Mouse (Mus musculus): ENCODE data around the gene Efnb2.

Gene Efnb2

DNA sequence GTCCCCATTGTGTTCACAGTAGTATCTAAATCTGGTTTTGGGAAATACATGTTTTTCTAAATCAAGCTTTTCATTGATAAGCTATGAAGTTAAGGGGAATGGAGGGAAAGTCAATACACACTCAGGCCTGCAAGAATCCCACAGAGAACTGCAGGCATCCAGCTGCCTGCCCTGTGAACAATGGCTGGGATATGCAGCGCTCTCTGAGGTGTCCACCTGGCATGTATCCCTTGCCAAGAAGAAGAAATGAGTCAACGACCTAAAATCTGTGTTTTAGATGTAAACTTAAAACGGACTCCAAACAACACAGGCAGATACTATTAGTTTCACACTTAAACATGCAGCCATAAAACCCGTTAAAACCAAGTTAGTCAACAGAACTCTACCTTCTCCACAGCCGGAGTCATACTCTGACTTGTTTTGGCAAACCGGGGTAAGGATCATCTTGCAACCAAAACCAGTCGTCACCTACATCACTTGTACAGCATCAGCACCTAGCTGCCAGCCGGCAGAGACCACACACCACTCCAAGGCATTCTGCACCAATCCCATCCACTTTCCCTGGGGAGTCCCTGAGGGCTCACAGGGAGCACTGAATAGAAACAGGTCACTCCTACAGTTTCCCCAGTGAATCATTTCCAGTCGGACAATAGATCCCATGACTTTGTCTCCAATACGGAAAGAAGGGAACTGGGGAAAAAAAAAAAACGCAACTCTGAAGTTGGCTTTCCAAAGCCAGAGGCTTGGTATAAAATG, 16.7 kb downstream of the Efnb2 start:
- DNase-seq (ENCODE audit: low read depth, low spot score) = no peak
- H3K36me3 ChIP-seq (ENCODE audit: control insufficient read depth, insufficient read depth, low read length, poor library complexity, severe bottlenecking) = no peaks in the 10 kb centered on the region
- no peaks in the 10 kb centered on the region for H3K27me3 ChIP-seq (ENCODE audit: control insufficient read depth, insufficient read depth, low read length, poor library complexity, severe bottlenecking)

DNA sequence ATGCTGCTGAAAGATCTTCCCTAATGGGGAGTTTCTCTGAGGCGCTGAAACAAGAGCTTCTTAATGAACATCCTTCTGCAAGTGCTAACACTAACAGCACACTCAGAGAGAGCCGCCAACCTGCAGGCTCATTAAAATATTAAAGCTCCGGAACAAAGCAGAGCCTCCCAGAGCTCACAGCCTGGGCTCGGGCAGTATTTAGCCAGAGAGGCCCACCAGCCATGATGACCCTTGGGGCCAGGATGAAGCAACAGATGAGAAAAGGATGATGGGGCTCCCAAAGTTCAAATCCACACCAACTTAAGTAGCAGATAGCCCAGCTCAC, 20.8 kb downstream of the Efnb2 start:
- Histone ChIP-seq H3K27me3 (ENCODE audit: control insufficient read depth, insufficient read depth, low read length, poor library complexity, severe bottlenecking) (no peaks in the 10 kb centered on the region), H3K36me3 (ENCODE audit: control insufficient read depth, insufficient read depth, low read length, poor library complexity, severe bottlenecking) (no peaks in the 10 kb centered on the region)
- no peak for DNase-seq (ENCODE audit: low read depth, low spot score)

DNA sequence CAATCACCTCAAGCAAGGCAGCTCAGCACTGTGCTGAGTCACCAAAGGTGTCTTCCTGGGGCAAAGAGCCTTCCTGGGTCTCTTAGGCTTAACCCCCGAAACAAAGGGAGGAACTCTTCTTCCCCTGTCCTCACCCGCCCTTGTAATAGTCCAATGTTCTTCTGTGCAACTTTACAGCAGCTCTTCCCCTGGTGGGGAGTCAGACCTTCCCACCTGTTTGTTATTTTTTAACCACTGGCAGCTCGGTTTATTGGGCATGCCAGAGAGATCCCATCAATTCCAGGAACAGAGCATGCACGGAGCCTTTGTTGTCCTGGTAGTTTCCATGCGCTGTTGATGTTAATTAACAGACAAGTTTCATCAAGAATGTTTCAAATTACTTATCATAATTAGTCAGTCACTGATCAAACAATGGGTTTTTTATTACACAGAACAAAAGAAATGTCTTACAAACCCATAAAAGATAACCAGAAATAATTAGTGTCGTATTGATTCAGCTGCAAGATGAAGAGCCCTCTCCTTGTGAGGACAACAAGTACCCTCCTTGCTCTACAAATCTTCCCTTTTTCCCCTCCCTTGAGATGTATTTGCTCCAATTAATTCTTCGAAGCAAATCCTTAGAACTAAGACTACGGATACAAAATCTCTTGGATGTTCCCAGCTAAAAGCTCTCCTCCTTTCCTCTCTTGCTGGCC, 21.3 kb downstream of the Efnb2 start:
- no peak for DNase-seq (ENCODE audit: low read depth, low spot score)
- Histone ChIP-seq H3K36me3 (ENCODE audit: control insufficient read depth, insufficient read depth, low read length, poor library complexity, severe bottlenecking) (no peaks in the 10 kb centered on the region), H3K27me3 (ENCODE audit: control insufficient read depth, insufficient read depth, low read length, poor library complexity, severe bottlenecking) (no peaks in the 10 kb centered on the region)

DNA sequence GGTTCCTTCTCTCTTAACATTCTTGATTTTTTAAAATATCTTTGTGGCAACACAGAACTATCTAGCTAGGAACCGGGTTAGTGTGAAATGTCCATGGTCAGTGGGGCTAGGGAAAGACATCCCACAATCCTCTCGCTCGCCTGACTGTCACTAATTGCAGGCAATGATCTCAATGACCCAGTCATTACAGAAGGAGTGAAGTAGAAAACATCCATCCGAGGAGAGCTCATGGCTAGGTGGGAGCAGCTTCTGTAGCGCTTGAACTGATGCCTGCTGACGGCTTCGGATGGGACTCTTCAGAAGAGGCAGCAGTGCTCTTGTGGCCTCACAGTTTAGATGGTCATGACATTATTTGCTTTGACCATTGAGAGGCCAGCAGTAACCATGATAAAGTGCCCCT, 29.6 kb downstream of the Efnb2 start:
- H3K27me3 ChIP-seq (ENCODE audit: control insufficient read depth, insufficient read depth, low read length, poor library complexity, severe bottlenecking) = no peaks in the 10 kb centered on the region
- H3K36me3 ChIP-seq (ENCODE audit: control insufficient read depth, insufficient read depth, low read length, poor library complexity, severe bottlenecking) = no peaks in the 10 kb centered on the region
- DNase-seq (ENCODE audit: low read depth, low spot score) = no peak

DNA sequence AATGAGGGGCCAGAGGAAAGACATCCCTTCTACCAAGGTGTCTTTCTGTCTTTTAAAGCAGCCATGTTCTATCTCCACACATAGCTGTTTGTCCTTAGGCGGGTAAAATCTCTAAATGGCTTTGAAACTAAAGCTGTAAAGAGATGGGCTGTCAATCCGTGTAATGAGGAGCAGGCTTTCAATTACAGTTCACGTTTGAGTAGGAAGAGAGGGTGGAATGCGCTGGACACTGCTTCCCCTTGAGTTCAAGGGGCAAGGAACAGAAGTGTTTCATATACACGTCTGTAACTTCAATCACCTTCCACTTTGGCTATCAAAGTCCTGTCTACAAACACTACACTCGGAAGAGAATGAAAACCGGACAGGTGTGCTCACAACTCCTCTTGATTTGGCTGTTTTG, 37.0 kb downstream of the Efnb2 start:
- H3K36me3 ChIP-seq (ENCODE audit: control insufficient read depth, insufficient read depth, low read length, poor library complexity, severe bottlenecking) = no peaks in the 10 kb centered on the region
- DNase-seq (ENCODE audit: low read depth, low spot score) = no peak
- no peaks in the 10 kb centered on the region for H3K27me3 ChIP-seq (ENCODE audit: control insufficient read depth, insufficient read depth, low read length, poor library complexity, severe bottlenecking)

DNA sequence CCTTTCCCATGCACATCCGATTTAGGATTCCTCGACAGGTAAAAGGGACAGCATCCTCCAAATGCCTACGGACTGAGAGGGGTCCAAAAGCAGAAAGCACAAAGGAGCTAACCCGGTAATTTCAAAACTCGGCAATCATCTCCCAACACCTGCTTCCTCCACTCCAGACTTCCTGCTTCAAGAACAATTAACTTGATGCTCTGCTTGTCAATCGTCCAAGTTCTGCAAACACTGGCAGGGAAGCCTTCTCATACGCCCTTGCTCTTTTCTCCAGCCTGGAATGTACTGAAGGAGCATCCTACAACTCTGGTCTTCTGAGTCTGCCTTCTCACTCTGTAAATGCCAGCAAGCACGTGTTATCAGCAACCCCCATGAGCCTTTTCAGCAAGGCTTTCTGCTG, 37.6 kb downstream of the Efnb2 start:
- no peak for DNase-seq (ENCODE audit: low read depth, low spot score)
- H3K27me3 ChIP-seq (ENCODE audit: control insufficient read depth, insufficient read depth, low read length, poor library complexity, severe bottlenecking) = no peaks in the 10 kb centered on the region

DNA sequence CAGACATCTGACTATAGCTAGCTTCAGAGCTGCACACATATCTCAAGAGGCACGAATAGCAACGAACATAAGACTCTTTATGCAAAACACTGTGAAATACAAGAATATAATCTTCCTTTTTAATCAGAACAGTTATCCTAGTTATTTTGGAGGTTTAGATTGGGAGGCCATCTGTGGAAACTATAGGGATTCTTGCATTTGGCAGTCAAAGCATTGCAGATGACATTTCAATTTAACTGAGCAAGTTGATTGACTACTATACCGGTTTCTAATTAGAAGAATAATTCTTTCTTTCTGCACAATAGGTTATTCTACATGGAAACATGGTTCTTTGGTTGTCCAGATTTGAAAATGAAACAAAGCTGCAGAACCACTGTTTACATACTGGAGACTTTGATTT, 38.6 kb downstream of the Efnb2 start:
- Histone ChIP-seq H3K27me3 (ENCODE audit: control insufficient read depth, insufficient read depth, low read length, poor library complexity, severe bottlenecking) (no peaks in the 10 kb centered on the region), H3K36me3 (ENCODE audit: control insufficient read depth, insufficient read depth, low read length, poor library complexity, severe bottlenecking) (no peaks in the 10 kb centered on the region)
- no peak for DNase-seq (ENCODE audit: low read depth, low spot score)

More for the DNA sequence above, 37.6 kb downstream of the Efnb2 start:
- no peaks in the 10 kb centered on the region for H3K36me3 ChIP-seq (ENCODE audit: control insufficient read depth, insufficient read depth, low read length, poor library complexity, severe bottlenecking)

DNA sequence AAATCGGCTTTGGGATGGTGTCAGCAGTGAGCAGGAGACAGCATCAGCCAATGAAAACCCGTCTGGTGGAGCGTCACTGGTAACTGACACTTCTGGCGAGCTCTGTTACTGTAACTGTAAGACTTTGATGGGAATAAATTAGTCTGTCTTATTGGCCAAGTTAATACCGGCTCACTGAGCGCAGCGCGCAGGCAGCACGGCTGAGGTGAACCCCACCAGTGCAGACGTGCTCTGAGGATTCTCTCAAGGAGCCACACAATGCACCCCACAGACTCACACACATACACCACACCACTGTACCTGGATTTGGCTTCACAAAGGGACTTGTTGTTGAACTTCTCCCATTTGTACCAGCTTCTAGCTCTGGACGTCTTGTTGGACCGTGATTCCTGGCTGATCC, 39.0 kb downstream of the Efnb2 start:
- no peak for DNase-seq (ENCODE audit: low read depth, low spot score)
- Histone ChIP-seq H3K27me3 (ENCODE audit: control insufficient read depth, insufficient read depth, low read length, poor library complexity, severe bottlenecking) (no peaks in the 10 kb centered on the region), H3K36me3 (ENCODE audit: control insufficient read depth, insufficient read depth, low read length, poor library complexity, severe bottlenecking) (no peaks in the 10 kb centered on the region)

DNA sequence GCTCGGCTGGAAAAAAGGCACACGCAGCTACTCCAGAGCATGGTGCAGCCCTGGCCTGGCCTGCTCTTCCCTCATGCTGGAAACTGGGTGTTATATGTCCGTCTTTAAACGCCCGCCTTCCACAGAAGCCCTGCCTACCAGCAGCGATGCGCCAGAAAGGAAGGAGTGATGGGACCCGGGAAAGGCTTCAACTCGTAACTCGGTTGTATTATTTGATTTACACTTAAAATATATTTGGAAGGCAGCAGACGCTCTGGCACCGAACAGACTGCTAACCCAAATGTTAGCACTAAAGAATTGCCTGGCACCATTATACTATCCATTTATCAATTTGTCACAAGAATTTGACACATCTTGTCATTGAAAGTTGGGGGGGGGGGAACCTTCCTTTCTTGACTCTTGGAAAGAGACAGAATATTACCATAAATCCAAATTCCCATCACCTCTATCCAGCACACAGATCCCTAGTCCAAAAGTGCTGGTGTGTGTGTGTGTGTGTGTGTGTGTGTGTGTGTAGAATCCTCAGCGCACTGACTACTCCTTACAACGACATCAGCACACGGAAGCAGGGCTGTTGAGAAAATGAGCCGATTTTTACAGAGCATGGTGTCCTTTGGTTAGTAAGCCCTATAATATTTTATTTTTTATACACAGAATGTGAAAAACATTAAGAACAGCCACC, 39.7 kb downstream of the Efnb2 start:
- no peaks in the 10 kb centered on the region for H3K36me3 ChIP-seq (ENCODE audit: control insufficient read depth, insufficient read depth, low read length, poor library complexity, severe bottlenecking)
- no peak for DNase-seq (ENCODE audit: low read depth, low spot score)

DNA sequence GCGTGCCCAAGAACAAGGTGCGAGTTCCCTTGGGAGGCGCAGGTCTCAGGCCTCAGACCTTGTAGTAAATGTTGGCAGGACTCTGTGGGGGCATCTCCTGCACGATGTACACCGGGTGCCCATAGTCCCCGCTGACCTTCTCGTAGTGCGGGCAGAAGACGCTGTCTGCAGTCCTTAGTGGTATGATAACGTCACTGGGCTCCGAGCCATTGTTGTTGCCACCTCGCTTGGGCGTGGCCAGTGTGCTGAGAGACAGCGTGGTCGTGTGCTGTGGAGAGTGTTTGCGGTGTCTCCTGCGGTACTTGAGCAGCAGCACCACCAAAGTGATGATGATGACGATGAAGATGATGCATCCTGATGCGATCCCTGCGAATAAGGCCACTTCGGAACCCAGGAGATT, 40.5 kb downstream of the Efnb2 start:
- DNase-seq (ENCODE audit: low read depth, low spot score) = no peak
- Histone ChIP-seq H3K36me3 (ENCODE audit: control insufficient read depth, insufficient read depth, low read length, poor library complexity, severe bottlenecking) (no peaks in the 10 kb centered on the region), H3K27me3 (ENCODE audit: control insufficient read depth, insufficient read depth, low read length, poor library complexity, severe bottlenecking) (no peaks in the 10 kb centered on the region)

More for the DNA sequence above, 39.7 kb downstream of the Efnb2 start:
- H3K27me3 ChIP-seq (ENCODE audit: control insufficient read depth, insufficient read depth, low read length, poor library complexity, severe bottlenecking) = no peaks in the 10 kb centered on the region

DNA sequence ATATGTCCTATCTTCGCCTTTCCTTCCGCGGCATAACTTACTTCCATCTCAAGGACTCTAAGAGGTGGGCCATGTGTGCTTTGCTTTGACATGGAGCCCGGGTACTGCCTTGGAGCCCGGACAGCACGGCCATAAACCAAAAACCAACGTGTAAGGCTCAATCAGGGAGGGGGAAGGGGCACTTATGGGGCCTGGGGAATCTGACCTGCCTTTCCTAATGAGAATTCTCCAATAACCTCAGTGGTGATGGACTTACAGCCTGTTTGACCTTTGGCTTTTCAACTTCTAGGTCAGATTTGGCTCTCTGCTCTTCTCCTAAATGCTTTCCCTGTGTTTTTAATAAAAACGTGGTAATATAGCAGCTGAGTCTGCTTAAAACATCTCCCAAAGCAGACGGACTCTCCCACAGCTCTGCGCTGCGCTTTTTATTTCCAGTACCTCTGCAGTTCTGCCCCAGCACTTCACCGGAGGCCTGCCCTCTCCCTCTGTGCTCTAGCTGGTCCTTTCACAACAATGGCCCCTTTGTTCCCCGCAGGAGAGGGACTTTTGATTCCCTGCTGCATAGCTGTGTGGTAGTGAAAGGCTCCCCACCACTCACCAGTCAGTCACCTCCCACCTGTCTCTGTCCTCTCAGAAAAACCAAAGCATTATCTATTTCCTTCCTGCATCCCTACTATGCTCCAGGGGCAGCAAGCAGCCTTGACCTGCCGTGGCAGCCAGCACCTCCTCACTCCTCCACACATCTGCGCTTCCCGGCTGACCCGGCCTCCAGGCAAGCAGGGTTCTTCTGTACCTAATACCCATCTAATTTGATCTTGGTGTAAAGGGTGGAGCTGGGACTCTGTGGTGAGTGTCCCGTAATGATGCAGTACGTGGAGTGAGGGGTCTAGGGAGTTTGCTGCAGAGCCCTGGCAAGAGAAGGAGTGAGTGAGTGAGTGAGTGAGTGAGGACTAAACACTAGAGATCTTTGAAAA, 41.5 kb downstream of the Efnb2 start:
- DNase-seq (ENCODE audit: low read depth, low spot score) = no peak
- Histone ChIP-seq H3K36me3 (ENCODE audit: control insufficient read depth, insufficient read depth, low read length, poor library complexity, severe bottlenecking) (no peaks in the 10 kb centered on the region), H3K27me3 (ENCODE audit: control insufficient read depth, insufficient read depth, low read length, poor library complexity, severe bottlenecking) (no peaks in the 10 kb centered on the region)

DNA sequence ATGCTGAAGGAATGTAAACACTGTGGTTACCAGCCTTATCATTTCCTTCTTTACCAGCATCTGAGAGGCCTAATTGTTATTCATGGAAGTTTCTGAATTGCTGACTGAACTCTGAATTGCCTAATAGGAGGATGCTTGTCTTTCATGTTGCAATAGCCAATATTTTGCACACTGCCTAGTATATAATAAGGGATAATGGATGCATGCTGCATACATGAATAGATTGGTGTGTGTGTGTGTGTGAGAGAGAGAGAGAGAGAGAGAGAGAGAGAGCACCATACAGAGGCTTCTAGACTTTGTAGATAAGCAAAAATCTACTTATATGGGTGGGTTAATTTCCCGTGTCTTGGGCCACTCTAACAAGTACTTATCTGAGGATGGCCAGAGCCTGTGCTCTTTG, 47.2 kb downstream of the Efnb2 start:
- H3K27me3 ChIP-seq (ENCODE audit: control insufficient read depth, insufficient read depth, low read length, poor library complexity, severe bottlenecking) = no peaks in the 10 kb centered on the region
- no peak for DNase-seq (ENCODE audit: low read depth, low spot score)

DNA sequence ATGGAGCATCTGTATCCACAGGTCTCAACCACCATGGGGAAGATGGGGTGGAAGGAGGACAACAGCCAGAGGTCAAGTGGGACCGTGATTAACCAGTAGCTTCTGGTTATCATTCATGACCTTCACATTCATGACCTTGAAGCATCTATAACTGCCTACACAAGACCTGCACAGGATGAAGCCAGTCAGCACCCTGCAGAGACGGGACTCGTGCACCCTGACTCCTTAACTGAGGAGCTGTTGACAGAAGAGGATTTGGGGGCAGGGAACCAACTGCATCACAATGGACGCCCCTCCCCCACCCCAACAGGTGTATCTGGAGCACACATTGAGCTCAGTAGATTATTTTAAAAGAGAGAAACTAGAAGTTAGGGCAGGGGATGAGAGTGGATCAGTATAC, 49.1 kb downstream of the Efnb2 start:
- DNase-seq (ENCODE audit: low read depth, low spot score) = no peak
- H3K36me3 ChIP-seq (ENCODE audit: control insufficient read depth, insufficient read depth, low read length, poor library complexity, severe bottlenecking) = no peaks in the 10 kb centered on the region

More for the DNA sequence above, 47.2 kb downstream of the Efnb2 start:
- H3K36me3 ChIP-seq (ENCODE audit: control insufficient read depth, insufficient read depth, low read length, poor library complexity, severe bottlenecking) = no peaks in the 10 kb centered on the region

DNA sequence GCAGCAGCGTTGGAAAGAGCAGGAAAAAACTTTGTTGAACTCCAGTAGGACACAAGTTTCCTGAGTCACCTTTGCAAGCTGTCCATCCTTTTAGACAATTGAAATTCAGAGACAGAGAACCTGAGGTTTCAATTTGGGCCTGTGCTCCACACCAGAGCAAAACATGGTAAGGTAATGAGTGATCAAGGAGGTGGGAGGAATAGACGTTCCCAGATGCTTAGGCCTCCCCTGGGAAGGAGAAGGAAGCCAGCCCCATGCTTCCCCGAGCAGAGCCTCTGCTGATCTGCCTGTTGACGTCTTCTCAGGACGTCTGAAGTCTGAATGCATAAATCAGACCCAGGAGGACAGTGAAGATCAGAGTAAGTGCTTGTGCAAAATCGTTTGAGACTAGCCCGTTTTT, 51.3 kb downstream of the Efnb2 start:
- H3K36me3 ChIP-seq (ENCODE audit: control insufficient read depth, insufficient read depth, low read length, poor library complexity, severe bottlenecking) = no peaks in the 10 kb centered on the region
- H3K27me3 ChIP-seq (ENCODE audit: control insufficient read depth, insufficient read depth, low read length, poor library complexity, severe bottlenecking) = no peaks in the 10 kb centered on the region
- no peak for DNase-seq (ENCODE audit: low read depth, low spot score)

More for the DNA sequence above, 49.1 kb downstream of the Efnb2 start:
- H3K27me3 ChIP-seq (ENCODE audit: control insufficient read depth, insufficient read depth, low read length, poor library complexity, severe bottlenecking) = no peaks in the 10 kb centered on the region
